Mouse (Mus musculus): ENCODE measurements around the gene Kctd3. TPM values are rescaled to one million over a fixed set of nuclear protein-coding genes. Genes with fewer than 3 reads are reported as not detected.

The Kctd3 gene
- polyA plus RNA-seq, 1 experiment from 2014 or later = 41.1 TPM

GRCm38 (mm10) chr1:188948276-188948675 lies 59.4 kb downstream of the Kctd3 start:
- ATAC-seq (ENCODE audit: insufficient read depth, low FRiP score, low TSS enrichment) = no peak
- 89% methylated on average over 9 of the region's 9 CpGs for WGBS
- no peak for DNase-seq (ENCODE audit: low spot score)

GRCm38 (mm10) chr1:188947794-188948193 lies 59.8 kb downstream of the Kctd3 start:
- Histone ChIP-seq H3K9me3 (ENCODE audit: control insufficient read depth, low read length) (no peaks in the 10 kb centered on the region), H3K4me3 (ENCODE audit: low read depth, low read length) (no peak overlapping the region), H3K27ac (ENCODE audit: low read depth, low read length) (no peak overlapping the region), H3K4me2 (ENCODE audit: low read depth) (no peak overlapping the region), H3K4me1 (ENCODE audit: control insufficient read depth, insufficient read depth, low read length) (no peaks in the 10 kb centered on the region), H3K9ac (ENCODE audit: low read length) (no peak overlapping the region), H3K36me3 (ENCODE audit: control insufficient read depth, insufficient read depth, low read length) (no peaks in the 10 kb centered on the region), H3K27me3 (ENCODE audit: control insufficient read depth, insufficient read depth, low read length) (no peaks in the 10 kb centered on the region)
- WGBS = 67% methylated on average over 5 of the region's 5 CpGs
- no peak for DNase-seq (ENCODE audit: low spot score)
- ATAC-seq (ENCODE audit: insufficient read depth, low FRiP score, low TSS enrichment) = no peak

More at GRCm38 (mm10) chr1:188948276-188948675, 59.4 kb downstream of the Kctd3 start:
- H3K36me3 ChIP-seq (ENCODE audit: control insufficient read depth, insufficient read depth, low read length) = no peaks in the 10 kb centered on the region
- H3K9ac ChIP-seq (ENCODE audit: low read length) = no peak overlapping the region
- no peak overlapping the region for H3K4me3 ChIP-seq (ENCODE audit: low read depth, low read length)
- no peaks in the 10 kb centered on the region; the same call in 1 of the 2 replicates for H3K9me3 ChIP-seq (ENCODE audit: control insufficient read depth, low read length)
- H3K4me2 ChIP-seq (ENCODE audit: low read depth) = no peak overlapping the region
- H3K4me1 ChIP-seq (ENCODE audit: control insufficient read depth, insufficient read depth, low read length) = no peaks in the 10 kb centered on the region
- H3K27ac ChIP-seq (ENCODE audit: low read depth, low read length) = no peak overlapping the region
- H3K27me3 ChIP-seq (ENCODE audit: control insufficient read depth, insufficient read depth, low read length) = no peaks in the 10 kb centered on the region

GRCm38 (mm10) chr1:188946849-188947248 lies 60.8 kb downstream of the Kctd3 start:
- no peak overlapping the region for H3K4me2 ChIP-seq (ENCODE audit: low read depth)
- H3K36me3 ChIP-seq (ENCODE audit: control insufficient read depth, insufficient read depth, low read length) = no peaks in the 10 kb centered on the region
- H3K9ac ChIP-seq (ENCODE audit: low read length) = no peak overlapping the region
- ATAC-seq (ENCODE audit: insufficient read depth, low FRiP score, low TSS enrichment) (no peak), DNase-seq (ENCODE audit: low spot score) (no peak)
- no peaks in the 10 kb centered on the region for H3K9me3 ChIP-seq (ENCODE audit: control insufficient read depth, low read length)
- no peak overlapping the region for H3K27ac ChIP-seq (ENCODE audit: low read depth, low read length)
- 87% methylated on average over 11 of the region's 11 CpGs for WGBS
- no peak overlapping the region for H3K4me3 ChIP-seq (ENCODE audit: low read depth, low read length)
- no peaks in the 10 kb centered on the region for H3K4me1 ChIP-seq (ENCODE audit: control insufficient read depth, insufficient read depth, low read length)
- no peaks in the 10 kb centered on the region for H3K27me3 ChIP-seq (ENCODE audit: control insufficient read depth, insufficient read depth, low read length)

- no peak overlapping the region for H3K4me3 ChIP-seq (ENCODE audit: low read depth, low read length)
- ATAC-seq (ENCODE audit: insufficient read depth, low FRiP score, low TSS enrichment) = no peak
Measured at GRCm38 (mm10) chr1:188945326-188945725, 62.3 kb downstream of the Kctd3 start.

GRCm38 (mm10) chr1:188937246-188937780 lies 70.3 kb downstream of the Kctd3 start:
- Histone ChIP-seq H3K4me1 (ENCODE audit: control insufficient read depth, insufficient read depth, low read length) (no peaks in the 10 kb centered on the region), H3K9me3 (ENCODE audit: control insufficient read depth, low read length) (no peaks in the 10 kb centered on the region), H3K9ac (ENCODE audit: low read length) (no peak overlapping the region), H3K4me3 (ENCODE audit: low read depth, low read length) (no peak overlapping the region), H3K27ac (ENCODE audit: low read depth, low read length) (no peak overlapping the region), H3K36me3 (ENCODE audit: control insufficient read depth, insufficient read depth, low read length) (no peaks in the 10 kb centered on the region), H3K4me2 (ENCODE audit: low read depth) (0 out of 2 replicates have a peak overlapping the region, but pooled peaks have one; percentile 2), H3K27me3 (ENCODE audit: control insufficient read depth, insufficient read depth, low read length) (no peaks in the 10 kb centered on the region)
- no peak for DNase-seq (ENCODE audit: low spot score)
- WGBS = 55% methylated on average over 14 of the region's 14 CpGs
- peak; percentile 61 for ATAC-seq (ENCODE audit: insufficient read depth, low FRiP score, low TSS enrichment)

More at GRCm38 (mm10) chr1:188945326-188945725, 62.3 kb downstream of the Kctd3 start:
- H3K4me1 ChIP-seq (ENCODE audit: control insufficient read depth, insufficient read depth, low read length) = no peaks in the 10 kb centered on the region
- H3K9ac ChIP-seq (ENCODE audit: low read length) = no peak overlapping the region
- no peaks in the 10 kb centered on the region for H3K36me3 ChIP-seq (ENCODE audit: control insufficient read depth, insufficient read depth, low read length)
- H3K27me3 ChIP-seq (ENCODE audit: control insufficient read depth, insufficient read depth, low read length) = no peaks in the 10 kb centered on the region
- H3K9me3 ChIP-seq (ENCODE audit: control insufficient read depth, low read length) = no peaks in the 10 kb centered on the region
- H3K27ac ChIP-seq (ENCODE audit: low read depth, low read length) = no peak overlapping the region
- no peak overlapping the region for H3K4me2 ChIP-seq (ENCODE audit: low read depth)
- DNase-seq (ENCODE audit: low spot score) = no peak
- WGBS = 26% methylated on average over 8 of the region's 8 CpGs

Data from neural tube, embryonic 11.5 days (tissue).